Mouse (Mus musculus): ENCODE data around the gene Cpsf6. TPM values are rescaled to one million over a fixed set of nuclear protein-coding genes. Genes with fewer than 3 reads are reported as not detected.

The Cpsf6 gene
- polyA plus RNA-seq, 1 experiment from 2014 or later, result 235 TPM

- H3K4me3 ChIP-seq (ENCODE audit: low read depth, low read length), result no peak overlapping the region
- peaks cover 3% of the 10 kb centered on the region for H3K4me1 ChIP-seq (ENCODE audit: control insufficient read depth, insufficient read depth, low read length)
- 87% methylated on average over 7 of the region's 7 CpGs for WGBS
- no peak overlapping the region for H3K4me2 ChIP-seq
- no peak for ATAC-seq (ENCODE audit: low FRiP score)
- no peaks in the 10 kb centered on the region for H3K9me3 ChIP-seq (ENCODE audit: control insufficient read depth, low read length)
- no peaks in the 10 kb centered on the region for H3K36me3 ChIP-seq (ENCODE audit: control insufficient read depth, insufficient read depth, low read length)
- no peak overlapping the region for H3K27ac ChIP-seq (ENCODE audit: low read depth, low read length)
- no peaks in the 10 kb centered on the region for H3K27me3 ChIP-seq (ENCODE audit: control insufficient read depth, insufficient read depth, low read length)
- no peak overlapping the region for H3K9ac ChIP-seq (ENCODE audit: low read length)
- no peak for DNase-seq (ENCODE audit: low spot score, missing footprints)
These were observed 28.9 kb upstream of the Cpsf6 start for GRCm38 (mm10) chr10:117408545-117409372.

GRCm38 (mm10) chr10:117407734-117408288, 28.0 kb upstream of the Cpsf6 start:
- no peak overlapping the region for H3K9ac ChIP-seq (ENCODE audit: low read length)
- no peak for ATAC-seq (ENCODE audit: low FRiP score)
- H3K36me3 ChIP-seq (ENCODE audit: control insufficient read depth, insufficient read depth, low read length), result no peaks in the 10 kb centered on the region
- no peaks in the 10 kb centered on the region for H3K27me3 ChIP-seq (ENCODE audit: control insufficient read depth, insufficient read depth, low read length)
- H3K4me2 ChIP-seq, result no peak overlapping the region
- no peak overlapping the region for H3K4me3 ChIP-seq (ENCODE audit: low read depth, low read length)
- no peaks in the 10 kb centered on the region for H3K9me3 ChIP-seq (ENCODE audit: control insufficient read depth, low read length)
- no peak for DNase-seq (ENCODE audit: low spot score, missing footprints)
- whole genome bisulfite sequencing, result 77% methylated on average over 4 of the region's 4 CpGs
- H3K27ac ChIP-seq (ENCODE audit: low read depth, low read length), result no peak overlapping the region
- H3K4me1 ChIP-seq (ENCODE audit: control insufficient read depth, insufficient read depth, low read length), result peaks cover 3% of the 10 kb centered on the region

GRCm38 (mm10) chr10:117406843-117407733, 27.3 kb upstream of the Cpsf6 start:
- Histone ChIP-seq H3K9ac (ENCODE audit: low read length) (no peak overlapping the region), H3K4me3 (ENCODE audit: low read depth, low read length) (no peak overlapping the region), H3K27me3 (ENCODE audit: control insufficient read depth, insufficient read depth, low read length) (no peaks in the 10 kb centered on the region), H3K4me2 (no peak overlapping the region), H3K9me3 (ENCODE audit: control insufficient read depth, low read length) (no peaks in the 10 kb centered on the region), H3K36me3 (ENCODE audit: control insufficient read depth, insufficient read depth, low read length) (no peaks in the 10 kb centered on the region), H3K4me1 (ENCODE audit: control insufficient read depth, insufficient read depth, low read length) (peaks cover 3% of the 10 kb centered on the region), H3K27ac (ENCODE audit: low read depth, low read length) (no peak overlapping the region)
- no peak for ATAC-seq (ENCODE audit: low FRiP score)
- DNase-seq (ENCODE audit: low spot score, missing footprints), result no peak
- 88% methylated on average over 8 of the region's 8 CpGs for whole genome bisulfite sequencing

- ATAC-seq (ENCODE audit: low FRiP score), result no peak
- Histone ChIP-seq H3K27ac (ENCODE audit: low read depth, low read length) (no peak overlapping the region), H3K9me3 (ENCODE audit: control insufficient read depth, low read length) (no peaks in the 10 kb centered on the region), H3K9ac (ENCODE audit: low read length) (no peak overlapping the region), H3K36me3 (ENCODE audit: control insufficient read depth, insufficient read depth, low read length) (no peaks in the 10 kb centered on the region), H3K4me2 (no peak overlapping the region), H3K27me3 (ENCODE audit: control insufficient read depth, insufficient read depth, low read length) (no peaks in the 10 kb centered on the region), H3K4me1 (ENCODE audit: control insufficient read depth, insufficient read depth, low read length) (peaks cover 3% of the 10 kb centered on the region), H3K4me3 (ENCODE audit: low read depth, low read length) (no peak overlapping the region)
- WGBS, result 94% methylated on average over 5 of the region's 5 CpGs
- DNase-seq (ENCODE audit: low spot score, missing footprints), result no peak
These were observed 26.4 kb upstream of the Cpsf6 start for GRCm38 (mm10) chr10:117406283-117406588.

- Histone ChIP-seq H3K9me3 (ENCODE audit: control insufficient read depth, low read length) (no peaks in the 10 kb centered on the region), H3K4me1 (ENCODE audit: control insufficient read depth, insufficient read depth, low read length) (peaks cover 3% of the 10 kb centered on the region; the same call in 1 of the 2 replicates), H3K36me3 (ENCODE audit: control insufficient read depth, insufficient read depth, low read length) (no peaks in the 10 kb centered on the region), H3K27ac (ENCODE audit: low read depth, low read length) (no peak overlapping the region), H3K9ac (ENCODE audit: low read length) (no peak overlapping the region), H3K4me2 (no peak overlapping the region), H3K4me3 (ENCODE audit: low read depth, low read length) (no peak overlapping the region), H3K27me3 (ENCODE audit: control insufficient read depth, insufficient read depth, low read length) (no peaks in the 10 kb centered on the region)
- WGBS, result 87% methylated on average over 6 of the region's 6 CpGs
- DNase-seq (ENCODE audit: low spot score, missing footprints), result no peak
- no peak for ATAC-seq (ENCODE audit: low FRiP score)
These were observed 25.9 kb upstream of the Cpsf6 start for GRCm38 (mm10) chr10:117405526-117406282.

GRCm38 (mm10) chr10:117404384-117404783, 24.6 kb upstream of the Cpsf6 start:
- WGBS, result 96% methylated on average over 6 of the region's 6 CpGs

GRCm38 (mm10) chr10:117403344-117403953, 23.6 kb upstream of the Cpsf6 start:
- H3K36me3 ChIP-seq (ENCODE audit: control insufficient read depth, insufficient read depth, low read length), result no peaks in the 10 kb centered on the region
- H3K4me2 ChIP-seq, result no peak overlapping the region
- ATAC-seq (ENCODE audit: low FRiP score), result no peak
- no peaks in the 10 kb centered on the region for H3K9me3 ChIP-seq (ENCODE audit: control insufficient read depth, low read length)
- WGBS, result 75% methylated on average over 15 of the region's 15 CpGs
- H3K9ac ChIP-seq (ENCODE audit: low read length), result no peak overlapping the region
- DNase-seq (ENCODE audit: low spot score, missing footprints), result no peak
- H3K27ac ChIP-seq (ENCODE audit: low read depth, low read length), result no peak overlapping the region
- no peaks in the 10 kb centered on the region for H3K27me3 ChIP-seq (ENCODE audit: control insufficient read depth, insufficient read depth, low read length)
- H3K4me1 ChIP-seq (ENCODE audit: control insufficient read depth, insufficient read depth, low read length), result no peaks in the 10 kb centered on the region
- H3K4me3 ChIP-seq (ENCODE audit: low read depth, low read length), result no peak overlapping the region

More at GRCm38 (mm10) chr10:117404384-117404783, 24.6 kb upstream of the Cpsf6 start:
- H3K4me2 ChIP-seq, result no peak overlapping the region
- H3K4me3 ChIP-seq (ENCODE audit: low read depth, low read length), result no peak overlapping the region
- no peaks in the 10 kb centered on the region for H3K27me3 ChIP-seq (ENCODE audit: control insufficient read depth, insufficient read depth, low read length)
- ATAC-seq (ENCODE audit: low FRiP score), result no peak
- DNase-seq (ENCODE audit: low spot score, missing footprints), result no peak
- H3K4me1 ChIP-seq (ENCODE audit: control insufficient read depth, insufficient read depth, low read length), result no peaks in the 10 kb centered on the region
- no peaks in the 10 kb centered on the region for H3K36me3 ChIP-seq (ENCODE audit: control insufficient read depth, insufficient read depth, low read length)
- no peaks in the 10 kb centered on the region for H3K9me3 ChIP-seq (ENCODE audit: control insufficient read depth, low read length)
- H3K27ac ChIP-seq (ENCODE audit: low read depth, low read length), result no peak overlapping the region
- no peak overlapping the region for H3K9ac ChIP-seq (ENCODE audit: low read length)

- Histone ChIP-seq H3K4me2 (no peak overlapping the region), H3K9ac (ENCODE audit: low read length) (no peak overlapping the region), H3K4me3 (ENCODE audit: low read depth, low read length) (no peak overlapping the region), H3K27me3 (ENCODE audit: control insufficient read depth, insufficient read depth, low read length) (no peaks in the 10 kb centered on the region), H3K4me1 (ENCODE audit: control insufficient read depth, insufficient read depth, low read length) (no peaks in the 10 kb centered on the region), H3K27ac (ENCODE audit: low read depth, low read length) (no peak overlapping the region), H3K9me3 (ENCODE audit: control insufficient read depth, low read length) (no peaks in the 10 kb centered on the region), H3K36me3 (ENCODE audit: control insufficient read depth, insufficient read depth, low read length) (no peaks in the 10 kb centered on the region)
- ATAC-seq (ENCODE audit: low FRiP score), result no peak
- DNase-seq (ENCODE audit: low spot score, missing footprints), result no peak
- WGBS, result 75% methylated on average over 20 of the region's 20 CpGs
These were observed 22.9 kb upstream of the Cpsf6 start for GRCm38 (mm10) chr10:117402403-117403333.

Data from midbrain, embryonic 11.5 days (tissue).